Mouse (Mus musculus): ENCODE data around the gene Ovol3. TPM values are rescaled to one million over a fixed set of nuclear protein-coding genes. Genes with fewer than 3 reads are reported as not detected.
"Not testable (repeated sequence)": the region's sequence is repeated elsewhere in the genome, so short reads cannot be mapped to it uniquely, and the experiment has no call there.

Gene Ovol3
- polyA plus RNA-seq, 1 experiment from 2014 or later: not detected

- H3K4me3 ChIP-seq (ENCODE audit: low read depth, low read length): no peak overlapping the region
- H3K36me3 ChIP-seq (ENCODE audit: control insufficient read depth, insufficient read depth, low read length): peaks cover 10% of the 10 kb centered on the region
- WGBS: 85% methylated on average over 3 of the region's 3 CpGs
- no peak overlapping the region for H3K27ac ChIP-seq (ENCODE audit: low read depth, low read length)
- ATAC-seq (ENCODE audit: low FRiP score) (no peak), DNase-seq (ENCODE audit: low spot score, missing footprints) (no peak)
- H3K9ac ChIP-seq (ENCODE audit: low read length): no peak overlapping the region
- H3K9me3 ChIP-seq (ENCODE audit: control insufficient read depth, low read length): no peaks in the 10 kb centered on the region
- no peak overlapping the region for H3K4me2 ChIP-seq
- H3K27me3 ChIP-seq (ENCODE audit: control insufficient read depth, insufficient read depth, low read length): no peaks in the 10 kb centered on the region
- H3K4me1 ChIP-seq (ENCODE audit: control insufficient read depth, insufficient read depth, low read length): no peaks in the 10 kb centered on the region
Measured at GRCm38 (mm10) chr7:30266780-30267179, 31.3 kb upstream of the Ovol3 start.

DNA sequence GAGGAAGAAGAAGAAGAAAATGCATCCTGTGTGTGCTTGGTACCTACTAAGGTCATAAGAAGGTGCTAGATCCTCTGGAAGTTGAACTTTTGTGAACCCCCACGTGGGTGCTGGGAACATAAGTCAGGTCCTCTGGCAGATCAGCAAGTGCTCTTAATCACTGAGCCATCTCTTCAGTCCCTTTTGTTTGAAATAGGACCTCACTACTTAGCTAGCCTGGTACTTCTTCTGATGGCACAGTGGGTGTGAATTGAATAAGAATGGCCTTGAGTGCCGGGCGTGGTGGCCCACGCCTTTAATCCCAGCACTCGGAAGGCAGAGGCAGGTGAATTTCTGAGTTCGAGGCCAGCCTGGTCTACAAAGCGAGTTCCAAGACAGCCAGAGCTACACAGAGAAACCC is 30.4 kb upstream of the Ovol3 start:
- H3K27me3 ChIP-seq (ENCODE audit: control insufficient read depth, insufficient read depth, low read length): no peaks in the 10 kb centered on the region
- WGBS: 91% methylated on average over 7 of the region's 7 CpGs
- DNase-seq (ENCODE audit: low spot score, missing footprints) (no peak), ATAC-seq (ENCODE audit: low FRiP score) (no peak)
- H3K36me3 ChIP-seq (ENCODE audit: control insufficient read depth, insufficient read depth, low read length): peaks cover 13% of the 10 kb centered on the region
- H3K4me3 ChIP-seq (ENCODE audit: low read depth, low read length): no peak overlapping the region
- H3K27ac ChIP-seq (ENCODE audit: low read depth, low read length): no peak overlapping the region
- H3K9me3 ChIP-seq (ENCODE audit: control insufficient read depth, low read length): no peaks in the 10 kb centered on the region
- H3K9ac ChIP-seq (ENCODE audit: low read length): no peak overlapping the region
- no peak overlapping the region for H3K4me2 ChIP-seq
- no peaks in the 10 kb centered on the region for H3K4me1 ChIP-seq (ENCODE audit: control insufficient read depth, insufficient read depth, low read length)

GRCm38 (mm10) chr7:30265531-30265930 is 30.0 kb upstream of the Ovol3 start:
- WGBS: 93% methylated on average over 5 of the region's 5 CpGs
- no peak for ATAC-seq (ENCODE audit: low FRiP score)
- Histone ChIP-seq H3K4me1 (ENCODE audit: control insufficient read depth, insufficient read depth, low read length) (no peaks in the 10 kb centered on the region), H3K9me3 (ENCODE audit: control insufficient read depth, low read length) (no peaks in the 10 kb centered on the region), H3K4me2 (no peak overlapping the region), H3K27me3 (ENCODE audit: control insufficient read depth, insufficient read depth, low read length) (no peaks in the 10 kb centered on the region), H3K4me3 (ENCODE audit: low read depth, low read length) (no peak overlapping the region), H3K36me3 (ENCODE audit: control insufficient read depth, insufficient read depth, low read length) (peaks cover 13% of the 10 kb centered on the region), H3K27ac (ENCODE audit: low read depth, low read length) (no peak overlapping the region), H3K9ac (ENCODE audit: low read length) (no peak overlapping the region)
- DNase-seq (ENCODE audit: low spot score, missing footprints): no peak

DNA sequence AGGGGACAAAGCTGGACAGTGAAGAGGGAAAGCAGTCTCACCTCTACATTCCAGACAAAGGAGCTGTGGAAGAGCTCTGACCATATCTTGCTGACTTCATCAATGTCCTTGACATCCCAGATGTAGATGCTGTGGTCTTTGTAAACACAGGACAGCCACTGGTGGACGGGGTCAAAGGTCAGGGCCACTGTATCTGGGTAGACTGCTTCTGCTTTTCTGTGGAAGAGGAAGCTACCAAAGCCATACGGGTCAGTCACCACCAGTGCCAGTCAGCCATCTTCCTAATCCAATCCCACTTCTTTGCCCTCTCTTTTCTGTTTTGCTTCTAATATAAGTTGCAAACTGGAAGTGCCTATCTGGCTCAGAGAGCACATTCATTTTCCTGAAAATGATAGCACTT is 29.5 kb upstream of the Ovol3 start:
- H3K27me3 ChIP-seq (ENCODE audit: control insufficient read depth, insufficient read depth, low read length): no peaks in the 10 kb centered on the region
- no peak overlapping the region for H3K4me2 ChIP-seq
- no peak overlapping the region for H3K9ac ChIP-seq (ENCODE audit: low read length)
- H3K9me3 ChIP-seq (ENCODE audit: control insufficient read depth, low read length): no peaks in the 10 kb centered on the region
- no peaks in the 10 kb centered on the region for H3K4me1 ChIP-seq (ENCODE audit: control insufficient read depth, insufficient read depth, low read length)
- ATAC-seq (ENCODE audit: low FRiP score): no peak
- H3K4me3 ChIP-seq (ENCODE audit: low read depth, low read length): no peak overlapping the region
- H3K27ac ChIP-seq (ENCODE audit: low read depth, low read length): no peak overlapping the region
- 83% methylated on average over 2 of the region's 2 CpGs for WGBS
- DNase-seq (ENCODE audit: low spot score, missing footprints): no peak
- peaks cover 13% of the 10 kb centered on the region for H3K36me3 ChIP-seq (ENCODE audit: control insufficient read depth, insufficient read depth, low read length)

DNA sequence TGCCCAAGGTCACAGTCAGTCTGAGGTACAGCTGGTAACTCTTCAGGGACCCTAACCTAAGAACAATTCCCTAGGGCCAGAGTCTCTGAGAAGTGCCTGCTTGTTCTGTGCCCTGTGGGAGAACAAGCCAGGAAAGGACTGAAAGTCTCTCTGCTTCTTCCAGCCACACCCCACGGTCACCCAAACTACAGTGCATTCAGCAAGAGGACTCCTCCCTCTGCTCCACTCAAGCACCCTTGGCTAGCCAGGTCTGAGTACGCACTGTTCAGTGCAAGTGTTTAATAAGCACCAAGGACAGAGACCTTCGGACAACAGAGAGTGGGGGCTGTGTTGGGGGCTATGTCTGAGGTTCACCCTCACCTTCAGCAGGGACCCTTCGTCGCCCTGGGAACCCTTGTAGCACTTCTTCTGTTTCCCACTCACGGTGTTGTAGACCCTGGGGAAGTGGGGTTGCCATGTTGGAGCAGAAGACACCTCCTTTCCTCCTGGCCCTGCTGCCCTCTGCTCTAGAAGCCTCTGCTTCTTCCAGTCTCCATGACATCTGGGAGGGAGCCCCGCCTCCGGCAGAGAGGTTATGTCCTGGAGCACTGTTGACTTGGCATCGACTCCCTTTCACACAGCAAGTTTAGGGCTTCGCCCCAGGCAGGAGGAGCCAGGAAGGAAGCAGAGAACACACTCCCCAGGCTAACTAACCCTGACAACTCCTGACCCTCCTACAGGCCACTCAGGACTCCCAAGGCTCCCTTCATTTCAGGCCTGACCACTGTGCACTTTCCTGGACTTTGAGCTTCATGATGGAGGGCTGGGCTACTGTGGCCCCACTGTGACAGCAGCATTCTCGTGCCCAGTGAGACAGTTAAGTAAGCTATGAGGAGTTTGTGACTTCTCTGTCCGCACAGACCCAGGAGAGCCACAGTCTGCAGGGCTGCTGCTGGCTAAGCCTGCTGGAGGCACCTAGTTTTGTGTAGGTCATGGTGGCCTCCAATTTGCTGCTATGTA is 16.7 kb upstream of the Ovol3 start:
- no peaks in the 10 kb centered on the region for H3K4me1 ChIP-seq (ENCODE audit: control insufficient read depth, insufficient read depth, low read length)
- ATAC-seq (ENCODE audit: low FRiP score) (no peak), DNase-seq (ENCODE audit: low spot score, missing footprints) (no peak)
- H3K4me3 ChIP-seq (ENCODE audit: low read depth, low read length): no peak overlapping the region
- no peak overlapping the region for H3K27ac ChIP-seq (ENCODE audit: low read depth, low read length)
- H3K9ac ChIP-seq (ENCODE audit: low read length): no peak overlapping the region
- WGBS: 90% methylated on average over 12 of the region's 12 CpGs
- H3K27me3 ChIP-seq (ENCODE audit: control insufficient read depth, insufficient read depth, low read length): no peaks in the 10 kb centered on the region
- no peaks in the 10 kb centered on the region; the same call in 1 of the 2 replicates for H3K36me3 ChIP-seq (ENCODE audit: control insufficient read depth, insufficient read depth, low read length)
- no peaks in the 10 kb centered on the region for H3K9me3 ChIP-seq (ENCODE audit: control insufficient read depth, low read length)
- no peak overlapping the region for H3K4me2 ChIP-seq

DNA sequence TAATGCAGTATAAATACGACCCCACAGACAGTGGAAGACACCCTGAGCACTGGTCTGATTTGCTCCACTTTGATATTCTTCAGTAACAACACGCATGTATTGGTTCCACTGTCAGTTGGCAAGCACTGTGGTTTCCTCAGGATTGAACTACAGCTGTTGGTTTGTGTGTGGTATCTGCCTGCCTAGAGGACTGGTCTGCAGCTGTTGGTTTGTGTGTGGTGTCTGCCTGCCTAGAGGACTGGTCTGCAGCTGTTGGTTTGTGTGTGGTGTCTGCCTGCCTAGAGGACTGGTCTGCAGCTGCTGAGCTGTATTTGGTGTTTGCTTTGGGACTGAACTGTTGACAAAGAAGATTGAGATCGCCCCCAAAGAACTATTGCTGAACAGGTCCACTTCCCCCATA is 1.8 kb upstream of the Ovol3 start:
- H3K4me1 ChIP-seq (ENCODE audit: control insufficient read depth, insufficient read depth, low read length); H3K36me3 ChIP-seq (ENCODE audit: control insufficient read depth, insufficient read depth, low read length); DNase-seq (ENCODE audit: low spot score, missing footprints); H3K4me2 ChIP-seq; H3K9ac ChIP-seq (ENCODE audit: low read length); H3K4me3 ChIP-seq (ENCODE audit: low read depth, low read length); H3K27ac ChIP-seq (ENCODE audit: low read depth, low read length); ATAC-seq (ENCODE audit: low FRiP score); H3K27me3 ChIP-seq (ENCODE audit: control insufficient read depth, insufficient read depth, low read length); H3K9me3 ChIP-seq (ENCODE audit: control insufficient read depth, low read length): not testable (repeated sequence)
- WGBS: 86% methylated on average over 3 of the region's 3 CpGs

GRCm38 (mm10) chr7:30235091-30235490 is 434 bp downstream of the Ovol3 start:
- Histone ChIP-seq H3K27me3 (ENCODE audit: control insufficient read depth, insufficient read depth, low read length) (no peaks in the 10 kb centered on the region), H3K9me3 (ENCODE audit: control insufficient read depth, low read length) (no peaks in the 10 kb centered on the region), H3K9ac (ENCODE audit: low read length) (no peak overlapping the region), H3K4me2 (no peak overlapping the region), H3K27ac (ENCODE audit: low read depth, low read length) (no peak overlapping the region), H3K4me1 (ENCODE audit: control insufficient read depth, insufficient read depth, low read length) (peaks cover 10% of the 10 kb centered on the region), H3K4me3 (ENCODE audit: low read depth, low read length) (no peak overlapping the region), H3K36me3 (ENCODE audit: control insufficient read depth, insufficient read depth, low read length) (0 out of 2 replicates have a peak, but pooled peaks cover under 1% of the 10 kb centered on the region)
- 93% methylated on average over 8 of the region's 8 CpGs for WGBS
- DNase-seq (ENCODE audit: low spot score, missing footprints) (no peak), ATAC-seq (ENCODE audit: low FRiP score) (no peak)

GRCm38 (mm10) chr7:30234276-30234858 is 1.2 kb downstream of the Ovol3 start:
- Histone ChIP-seq H3K27ac (ENCODE audit: low read depth, low read length) (no peak overlapping the region), H3K27me3 (ENCODE audit: control insufficient read depth, insufficient read depth, low read length) (no peaks in the 10 kb centered on the region), H3K4me3 (ENCODE audit: low read depth, low read length) (no peak overlapping the region), H3K4me2 (no peak overlapping the region), H3K36me3 (ENCODE audit: control insufficient read depth, insufficient read depth, low read length) (peaks cover 3% of the 10 kb centered on the region; the same call in 1 of the 2 replicates), H3K9ac (ENCODE audit: low read length) (no peak overlapping the region), H3K4me1 (ENCODE audit: control insufficient read depth, insufficient read depth, low read length) (peaks cover 10% of the 10 kb centered on the region), H3K9me3 (ENCODE audit: control insufficient read depth, low read length) (no peaks in the 10 kb centered on the region)
- DNase-seq (ENCODE audit: low spot score, missing footprints) (no peak), ATAC-seq (ENCODE audit: low FRiP score) (no peak)
- WGBS: 96% methylated on average over 15 of the region's 15 CpGs

DNA sequence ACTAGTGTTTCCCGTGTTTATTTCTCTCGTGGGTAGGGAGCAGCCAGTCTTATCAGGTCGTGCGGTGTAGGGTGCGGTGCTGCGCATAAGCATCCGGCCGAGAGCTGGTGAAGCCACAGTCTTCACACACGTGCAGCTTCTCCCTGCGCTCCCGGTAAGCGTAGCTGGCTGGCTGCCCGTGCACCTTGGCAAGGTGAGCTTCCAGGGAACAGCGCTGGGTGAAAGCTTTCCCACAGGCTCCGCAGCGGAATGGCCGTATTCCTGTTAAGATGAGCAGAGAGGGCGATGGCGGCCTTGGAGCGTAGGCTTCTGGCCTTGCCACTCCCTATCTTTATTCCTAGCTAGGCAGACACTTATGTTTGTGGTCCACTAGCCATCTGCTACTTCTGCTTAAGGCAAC is 2.1 kb downstream of the Ovol3 start:
- Histone ChIP-seq H3K9me3 (ENCODE audit: control insufficient read depth, low read length) (no peaks in the 10 kb centered on the region), H3K4me3 (ENCODE audit: low read depth, low read length) (peak overlapping the region; percentile 72; the same call in 1 of the 2 replicates), H3K9ac (ENCODE audit: low read length) (no peak overlapping the region), H3K4me1 (ENCODE audit: control insufficient read depth, insufficient read depth, low read length) (peaks cover 10% of the 10 kb centered on the region), H3K36me3 (ENCODE audit: control insufficient read depth, insufficient read depth, low read length) (peaks cover 3% of the 10 kb centered on the region; the same call in 1 of the 2 replicates), H3K4me2 (peak overlapping the region; percentile 52; the same call in 1 of the 2 replicates), H3K27me3 (ENCODE audit: control insufficient read depth, insufficient read depth, low read length) (no peaks in the 10 kb centered on the region), H3K27ac (ENCODE audit: low read depth, low read length) (no peak overlapping the region)
- DNase-seq (ENCODE audit: low spot score, missing footprints): no peak
- WGBS: 89% methylated on average over 20 of the region's 20 CpGs
- ATAC-seq (ENCODE audit: low FRiP score): no peak

Data from midbrain, embryonic 11.5 days (tissue).